Mouse (Mus musculus) liver, embryonic 14.5 days (tissue): ENCODE data around the gene Pax4. TPM values are rescaled to one million over a fixed set of nuclear protein-coding genes. Genes with fewer than 3 reads are reported as not detected.

ENCODE experiments used
- ATAC-seq: fragments of 200-750 bp; cut with Nextera tagmentation; 2 replicates; pipeline ENCODE4 v1.8.0; 2017; ENCODE audit warnings: moderate number of reproducible peaks, mild to moderate bottlenecking, moderate library complexity; ENCODE audit not compliant: insufficient read depth
- DNase-seq, 3 experiments: peaks; one replicate each; pipeline ENCODE4 v3.0.0-alpha.2; 2012 to 2013; ENCODE audit warnings: low read depth in 3 of 3, low spot score in 3 of 3
- H3K27ac ChIP-seq: fragments of 300-500 bp; sonication (generic); 2 replicates; pipeline ENCODE4 v1.5.1; 2014; ENCODE audit warnings: moderate library complexity, mild to moderate bottlenecking, control low read depth, inconsistent platforms
- H3K27me3 ChIP-seq: fragments of 300-500 bp; sonication (generic); 2 replicates; pipeline ENCODE4 v1.6.1; 2014; ENCODE audit warnings: mild to moderate bottlenecking, low read length, moderate library complexity; ENCODE audit not compliant: control insufficient read depth, insufficient read depth
- H3K36me3 ChIP-seq: fragments of 300-500 bp; sonication (generic); replicated peaks from 2 replicates; pipeline ENCODE4 v1.6.1; 2014; ENCODE audit warnings: low read depth; ENCODE audit not compliant: control insufficient read depth, insufficient read depth
- H3K4me1 ChIP-seq, 2 experiments: fragments of 200-500 bp in 1 of 2; fragments of 300-500 bp in 1 of 2; sonication (generic) in 1 of 2; replicated peaks; 2 replicates each; pipeline ENCODE4 v1.6.1; 2012 to 2014; ENCODE audit warnings: antibody characterized with exemption in 1 of 2, inconsistent platforms in 1 of 2, low read length in 1 of 2; ENCODE audit not compliant: control insufficient read depth in 2 of 2, insufficient read depth in 2 of 2
- H3K4me2 ChIP-seq: fragments of 300-500 bp; sonication (generic); 2 replicates; pipeline ENCODE4 v1.6.1; 2014; ENCODE audit warnings: low read depth, mild to moderate bottlenecking, control low read depth, moderate library complexity
- H3K4me3 ChIP-seq, 2 experiments: fragments of 200-500 bp in 1 of 2; fragments of 300-500 bp in 1 of 2; sonication (generic) in 1 of 2; 2 replicates each; pipeline ENCODE4 v1.5.1; 2012 to 2014; ENCODE audit warnings: low read depth in 2 of 2, low read length in 2 of 2, mild to moderate bottlenecking in 2 of 2, control low read depth in 1 of 2, inconsistent platforms in 1 of 2, moderate library complexity in 1 of 2; ENCODE audit not compliant: insufficient read depth in 1 of 2
- H3K9ac ChIP-seq: fragments of 300-500 bp; sonication (generic); replicated peaks from 2 replicates; pipeline ENCODE4 v1.6.1; 2014; ENCODE audit warnings: mild to moderate bottlenecking, control low read depth, moderate library complexity
- H3K9me3 ChIP-seq: fragments of 300-500 bp; sonication (generic); 2 replicates; pipeline ENCODE4 v1.6.1; 2016; ENCODE audit warnings: low read length, mixed read lengths; ENCODE audit not compliant: control insufficient read depth
- CTCF ChIP-seq: IDR thresholded peaks from 2 replicates; pipeline ENCODE4 v1.5.1; 2016; ENCODE audit warnings: antibody characterized with exemption, low read depth, control low read depth
- EP300 ChIP-seq: IDR thresholded peaks from 2 replicates; pipeline ENCODE4 v1.6.1; 2016; ENCODE audit warnings: antibody characterized with exemption, low read depth
- WGBS: fragments of 180-500 bp; shearing (Covaris S2); extraction: QIAGEN DNeasy Blood & Tissue Kit; methylation state at CpG from one replicate; pipeline ENCODE4 v1.1.7; 2014; ENCODE audit not compliant: insufficient replicate concordance; 5-methylcytosine and 5-hydroxymethylcytosine counted together
- polyA plus RNA-seq, 2 experiments: library from polyadenylated mRNA; depleted of rRNA in 1 of 2; stranded (reverse) in 1 of 2; unstranded in 1 of 2; fragments of >200 nt; fragmentation: Nextera tagmentation in 1 of 2; extraction: Ambion mirVana in 1 of 2; gene quantifications; 2 replicates each; pipeline versions ENCODE4 v1.2.1 to v1.2.3; 2012 to 2014

Pax4 gene
- polyA plus RNA-seq, 2 experiments: not detected

DNA sequence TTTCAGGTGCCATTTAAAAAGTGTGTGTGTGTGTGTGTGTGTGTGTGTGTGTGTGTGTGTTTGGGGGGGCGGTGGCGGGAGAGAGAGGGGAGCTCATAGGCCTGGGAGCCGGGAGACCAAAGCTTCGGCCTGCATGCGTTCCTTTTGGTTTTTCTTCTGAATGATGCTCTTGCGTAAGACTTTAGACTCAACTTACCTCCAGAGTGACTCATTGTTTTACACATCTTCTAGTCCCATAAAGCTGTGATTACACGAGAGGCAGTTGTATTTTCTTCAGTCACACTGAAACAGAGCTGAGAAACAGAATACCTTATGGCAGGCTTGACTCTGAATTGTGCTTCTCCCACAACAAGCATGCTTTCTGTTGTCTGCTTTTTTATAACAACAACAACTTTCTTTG lies 37.8 kb upstream of the Pax4 start:
- Histone ChIP-seq H3K4me2 (no peak overlapping the region), H3K4me1 (peaks cover 13 to 20% of the 10 kb centered on the region in 2 experiments), H3K27ac (no peak overlapping the region), H3K36me3 (peaks cover 7% of the 10 kb centered on the region), H3K9me3 (no peaks in the 10 kb centered on the region), H3K9ac (no peak overlapping the region), H3K4me3 (no peak overlapping the region), H3K27me3 (no peaks in the 10 kb centered on the region)
- WGBS: 75% methylated on average over 7 of the region's 7 CpGs
- no peak for TF ChIP-seq EP300
- TF ChIP-seq CTCF: no peak
- DNase-seq: no peak
- no peak for ATAC-seq

DNA sequence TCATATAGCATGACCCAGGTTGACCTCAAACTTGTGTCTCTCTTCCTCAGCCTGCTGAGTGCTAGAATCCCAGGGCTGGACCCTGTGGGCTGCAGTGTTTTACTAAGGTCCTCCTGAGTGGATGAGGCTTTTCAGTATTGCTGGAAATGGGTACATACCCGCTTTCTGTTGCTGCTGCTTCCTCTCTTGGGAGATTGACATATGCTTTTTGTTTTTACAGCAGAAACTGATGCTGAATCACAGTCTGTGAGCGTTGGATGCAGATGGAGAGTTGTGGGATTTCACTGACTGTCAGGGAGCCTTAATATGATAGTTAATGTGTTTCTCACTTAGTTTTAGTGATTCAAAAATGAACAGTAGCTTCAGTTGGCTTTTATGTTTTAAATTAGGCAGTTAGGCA lies 37.3 kb upstream of the Pax4 start:
- Histone ChIP-seq H3K4me3 (no peak overlapping the region), H3K4me2 (no peak overlapping the region), H3K27ac (no peak overlapping the region), H3K9ac (no peak overlapping the region; the same call in 1 of the 2 replicates), H3K9me3 (no peaks in the 10 kb centered on the region), H3K4me1 (peaks cover 13 to 24% of the 10 kb centered on the region in 2 experiments), H3K36me3 (peaks cover 7% of the 10 kb centered on the region), H3K27me3 (no peaks in the 10 kb centered on the region)
- DNase-seq (no peak), ATAC-seq (no peak)
- no peak for TF ChIP-seq CTCF
- no peak for TF ChIP-seq EP300
- WGBS: 68% methylated on average over 2 of the region's 2 CpGs

DNA sequence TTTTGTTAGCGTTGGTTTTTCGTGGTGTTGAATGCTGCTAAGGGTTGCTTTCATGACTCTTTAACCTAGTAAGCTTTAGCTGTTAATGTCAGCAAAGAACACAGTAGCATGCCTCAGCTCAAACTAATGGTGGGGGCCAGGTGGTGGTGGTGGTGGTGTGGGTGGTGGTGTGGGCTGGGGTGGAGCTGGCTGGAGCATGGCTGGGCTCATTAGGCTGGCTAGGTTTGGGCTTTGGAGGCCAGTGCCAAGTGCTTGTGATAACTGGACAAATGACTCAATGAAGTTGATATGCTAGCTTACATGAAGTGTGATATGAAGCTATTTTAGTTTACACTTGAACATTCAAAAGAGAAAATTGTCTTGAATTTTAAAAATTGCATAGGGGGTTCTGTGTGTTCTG lies 36.9 kb upstream of the Pax4 start:
- Histone ChIP-seq H3K27ac (no peak overlapping the region), H3K4me2 (no peak overlapping the region), H3K9ac (no peak overlapping the region; the same call in 1 of the 2 replicates), H3K9me3 (no peaks in the 10 kb centered on the region), H3K27me3 (no peaks in the 10 kb centered on the region), H3K36me3 (peaks cover 7% of the 10 kb centered on the region; the same call in 1 of the 2 replicates), H3K4me3 (no peak overlapping the region), H3K4me1 (peaks cover 15 to 25% of the 10 kb centered on the region in 2 experiments)
- no peak for ATAC-seq
- no peak for TF ChIP-seq CTCF
- TF ChIP-seq EP300: no peak
- 87% methylated on average over 2 of the region's 2 CpGs for WGBS
- no peak for DNase-seq

DNA sequence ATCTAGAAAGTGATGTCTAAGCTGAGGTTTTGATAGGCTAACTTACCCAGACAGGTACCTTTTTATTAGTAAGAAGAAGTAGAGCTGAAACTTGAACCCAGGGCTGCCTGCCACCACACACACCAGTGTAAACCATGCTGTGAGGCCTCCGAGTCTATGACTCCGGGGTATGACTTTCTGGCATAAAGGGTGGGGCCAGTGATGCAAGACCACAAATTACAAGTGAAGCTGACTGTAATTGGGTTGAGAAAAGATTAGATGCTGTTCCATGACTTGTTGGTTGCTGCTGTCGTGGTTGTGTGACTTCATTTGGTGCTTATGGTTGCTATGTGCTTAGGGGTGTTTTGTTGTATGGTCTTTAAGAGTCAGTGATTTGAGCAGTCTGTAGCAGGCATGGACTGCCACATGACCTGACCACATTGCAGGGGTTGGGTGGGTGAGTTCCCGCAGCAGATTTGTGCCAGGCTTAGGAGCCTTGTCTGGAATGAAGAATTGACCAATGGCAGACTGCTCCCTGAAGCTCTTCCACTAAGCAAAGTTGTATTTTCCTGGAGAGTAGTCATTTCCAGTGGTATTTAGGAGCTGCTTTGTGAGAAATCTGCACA lies 33.7 kb upstream of the Pax4 start:
- peaks cover 23 to 26% of the 10 kb centered on the region in 2 experiments for H3K4me1 ChIP-seq
- 0 out of 2 replicates have a peak overlapping the region, but pooled peaks have one; percentile 9 for H3K9ac ChIP-seq
- H3K27me3 ChIP-seq: no peaks in the 10 kb centered on the region
- TF ChIP-seq CTCF (no peak), EP300 (no peak)
- no peak overlapping the region for H3K4me3 ChIP-seq
- H3K4me2 ChIP-seq: peak overlapping the region; percentile 84
- ATAC-seq (no peak), DNase-seq (no peak)
- 31% methylated on average over 4 of the region's 4 CpGs for WGBS
- no peak overlapping the region for H3K27ac ChIP-seq
- H3K9me3 ChIP-seq: no peaks in the 10 kb centered on the region
- H3K36me3 ChIP-seq: no peaks in the 10 kb centered on the region; the same call in 1 of the 2 replicates

DNA sequence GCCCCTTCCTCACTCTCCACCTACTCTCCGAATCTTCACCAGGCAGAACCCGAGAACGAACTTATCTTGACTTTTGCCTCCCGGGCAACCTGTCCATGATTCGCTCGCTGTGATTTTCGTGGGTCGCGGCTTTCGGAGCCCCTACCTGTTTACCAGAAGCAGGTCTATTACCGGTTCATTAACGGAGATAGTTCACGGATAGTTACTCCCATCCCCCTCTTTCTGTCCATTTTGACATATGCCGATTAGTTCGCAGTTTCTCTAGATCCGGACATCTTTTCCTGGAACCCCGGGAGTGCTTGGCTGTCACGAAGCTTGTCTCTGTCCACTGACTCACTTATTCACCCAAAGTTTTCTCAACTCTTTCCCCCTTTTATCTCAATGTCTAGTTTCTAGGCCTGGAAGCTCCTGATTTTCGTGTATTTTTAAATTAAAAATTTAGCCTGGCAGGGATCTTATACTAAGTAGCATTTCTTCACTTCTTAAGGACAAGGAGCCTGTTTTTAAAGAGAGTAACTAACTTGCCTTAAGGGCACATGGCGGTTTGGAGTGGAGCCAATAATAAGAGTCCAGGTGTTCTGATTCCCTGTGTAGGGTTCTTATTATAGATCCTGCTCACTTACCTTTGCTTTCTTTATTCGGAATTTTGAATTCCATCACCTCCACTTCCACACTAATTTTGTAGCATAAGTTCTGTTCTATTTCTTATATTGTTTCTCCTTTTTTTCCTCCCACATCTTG lies 31.8 kb upstream of the Pax4 start:
- TF ChIP-seq EP300 (no peak), CTCF (no peak)
- H3K4me2 ChIP-seq: peak overlapping the region; percentile 84
- H3K9me3 ChIP-seq: no peaks in the 10 kb centered on the region
- no peaks in the 10 kb centered on the region for H3K27me3 ChIP-seq
- H3K27ac ChIP-seq: peak overlapping the region; percentile 62
- H3K36me3 ChIP-seq: no peaks in the 10 kb centered on the region; the same call in 1 of the 2 replicates
- peak overlapping the region; percentile 83 for H3K9ac ChIP-seq
- 5% methylated on average over 21 of the region's 21 CpGs for WGBS
- peaks cover 20 to 23% of the 10 kb centered on the region in 2 experiments for H3K4me1 ChIP-seq
- ATAC-seq: no peak
- H3K4me3 ChIP-seq: peak overlapping the region; percentile 77 to 89
- no peak for DNase-seq
